Mouse (Mus musculus): ENCODE data around the gene Olfr91. TPM values are rescaled to one million over a fixed set of nuclear protein-coding genes. Genes with fewer than 3 reads are reported as not detected.
"Not testable (repeated sequence)": the region's sequence is repeated elsewhere in the genome, so short reads cannot be mapped to it uniquely, and the experiment has no call there.

The Olfr91 gene
- polyA plus RNA-seq (2015; fragmentation: Nextera tagmentation; extraction: Ambion mirVana): not detected in 2 replicates

GRCm38 (mm10) chr17:37098178-37098577 lies at the start of gene Olfr91:
TSS of gene Olfr91 (minus strand) at chr17:37098278.
- ATAC-seq (ENCODE audit: insufficient read depth, low FRiP score, low read depth): no peak
- WGBS: 88% methylated on average over 1 of the region's 1 CpGs
- H3K4me3 ChIP-seq (replicated peaks): no peak within 1 kb of the TSS
- no peak within 1 kb of the TSS for H3K27ac ChIP-seq
- no peak within 1 kb of the TSS for H3K4me2 ChIP-seq
- no peaks in the 10 kb centered on the region for H3K27me3 ChIP-seq (replicated peaks)
- H3K36me3 ChIP-seq: no peaks in the 10 kb centered on the region
- no peak within 1 kb of the TSS for H3K9ac ChIP-seq
- no peaks in the 10 kb centered on the region for H3K9me3 ChIP-seq
- no peaks in the 10 kb centered on the region for H3K4me1 ChIP-seq

GRCm38 (mm10) chr17:37131366-37131765 lies 33.3 kb upstream of the Olfr91 start:
- H3K4me3 ChIP-seq (replicated peaks); H3K27me3 ChIP-seq (replicated peaks); H3K4me1 ChIP-seq; H3K27ac ChIP-seq; ATAC-seq (ENCODE audit: insufficient read depth, low FRiP score, low read depth); H3K9ac ChIP-seq; H3K9me3 ChIP-seq; H3K4me2 ChIP-seq; H3K36me3 ChIP-seq: not testable (repeated sequence)
- WGBS: 65% methylated on average over 4 of the region's 4 CpGs

- 75% methylated on average over 2 of the region's 2 CpGs for WGBS
- H3K27ac ChIP-seq: no peak within 1 kb of the TSS
- H3K4me1 ChIP-seq: no peaks in the 10 kb centered on the region
- H3K9ac ChIP-seq: no peak within 1 kb of the TSS
- no peak within 1 kb of the TSS for H3K4me3 ChIP-seq (replicated peaks)
- H3K4me2 ChIP-seq: no peak within 1 kb of the TSS
- H3K36me3 ChIP-seq: no peaks in the 10 kb centered on the region
- no peaks in the 10 kb centered on the region for H3K27me3 ChIP-seq (replicated peaks)
- H3K9me3 ChIP-seq: no peaks in the 10 kb centered on the region
- no peak for ATAC-seq (ENCODE audit: insufficient read depth, low FRiP score, low read depth)
Observed at GRCm38 (mm10) chr17:37119988-37120387, 21.9 kb upstream of the Olfr91 start, which contains the start of gene Olfr92. TSS of gene Olfr92 (minus strand) at chr17:37120088.

- no peaks in the 10 kb centered on the region for H3K36me3 ChIP-seq
- H3K9me3 ChIP-seq: no peaks in the 10 kb centered on the region
- 75% methylated on average over 5 of the region's 5 CpGs for WGBS
- H3K4me3 ChIP-seq (replicated peaks): no peak overlapping the region
- no peak overlapping the region for H3K4me2 ChIP-seq
- no peak overlapping the region for H3K9ac ChIP-seq
- H3K27ac ChIP-seq: no peak overlapping the region
- H3K27me3 ChIP-seq (replicated peaks): no peaks in the 10 kb centered on the region
- no peaks in the 10 kb centered on the region for H3K4me1 ChIP-seq
- no peak for ATAC-seq (ENCODE audit: insufficient read depth, low FRiP score, low read depth)
Observed at GRCm38 (mm10) chr17:37093289-37093688, 4.8 kb downstream of the Olfr91 start.

GRCm38 (mm10) chr17:37092198-37092597 lies 5.9 kb downstream of the Olfr91 start:
- ATAC-seq (ENCODE audit: insufficient read depth, low FRiP score, low read depth): no peak
- Histone ChIP-seq H3K27ac (no peak overlapping the region), H3K36me3 (no peaks in the 10 kb centered on the region), H3K4me1 (no peaks in the 10 kb centered on the region), H3K27me3 (replicated peaks) (no peaks in the 10 kb centered on the region), H3K4me2 (no peak overlapping the region), H3K4me3 (replicated peaks) (no peak overlapping the region), H3K9me3 (no peaks in the 10 kb centered on the region), H3K9ac (no peak overlapping the region)
- WGBS: 61% methylated on average over 1 of the region's 1 CpGs

GRCm38 (mm10) chr17:37088399-37088798 lies 9.7 kb downstream of the Olfr91 start, which contains the start of gene Olfr90:
TSS of gene Olfr90 (minus strand) at chr17:37088499.
- Histone ChIP-seq H3K4me2 (no peak within 1 kb of the TSS), H3K27ac (no peak within 1 kb of the TSS), H3K4me1 (no peaks in the 10 kb centered on the region), H3K36me3 (no peaks in the 10 kb centered on the region), H3K4me3 (replicated peaks) (no peak within 1 kb of the TSS), H3K9ac (no peak within 1 kb of the TSS), H3K9me3 (no peaks in the 10 kb centered on the region), H3K27me3 (replicated peaks) (no peaks in the 10 kb centered on the region)
- ATAC-seq (ENCODE audit: insufficient read depth, low FRiP score, low read depth): no peak

- Histone ChIP-seq H3K4me1 (no peaks in the 10 kb centered on the region), H3K9ac (no peak overlapping the region), H3K27me3 (replicated peaks) (no peaks in the 10 kb centered on the region), H3K36me3 (no peaks in the 10 kb centered on the region), H3K4me2 (no peak overlapping the region), H3K4me3 (replicated peaks) (no peak overlapping the region), H3K27ac (no peak overlapping the region), H3K9me3 (no peaks in the 10 kb centered on the region)
- no peak for ATAC-seq (ENCODE audit: insufficient read depth, low FRiP score, low read depth)
- 68% methylated on average over 10 of the region's 10 CpGs for WGBS
Observed at GRCm38 (mm10) chr17:37085545-37085944, 12.5 kb downstream of the Olfr91 start.

- H3K9me3 ChIP-seq: no peaks in the 10 kb centered on the region
- no peaks in the 10 kb centered on the region for H3K27me3 ChIP-seq (replicated peaks)
- 65% methylated on average over 5 of the region's 5 CpGs for WGBS
- no peak overlapping the region for H3K4me3 ChIP-seq (replicated peaks)
- H3K4me2 ChIP-seq: no peak overlapping the region
- H3K27ac ChIP-seq: no peak overlapping the region
- no peak overlapping the region for H3K9ac ChIP-seq
- H3K4me1 ChIP-seq: no peaks in the 10 kb centered on the region
- no peak for ATAC-seq (ENCODE audit: insufficient read depth, low FRiP score, low read depth)
- no peaks in the 10 kb centered on the region for H3K36me3 ChIP-seq
Observed at GRCm38 (mm10) chr17:37084632-37085031, 13.4 kb downstream of the Olfr91 start.

- no peak overlapping the region for H3K4me3 ChIP-seq (replicated peaks)
- WGBS: 2% methylated on average over 8 of the region's 8 CpGs
- H3K36me3 ChIP-seq: no peaks in the 10 kb centered on the region
- no peaks in the 10 kb centered on the region for H3K27me3 ChIP-seq (replicated peaks)
- no peak overlapping the region for H3K4me2 ChIP-seq
- ATAC-seq (ENCODE audit: insufficient read depth, low FRiP score, low read depth): 0 out of 2 replicates have a peak, but pooled peaks have one; percentile 31
- no peaks in the 10 kb centered on the region for H3K4me1 ChIP-seq
- no peak overlapping the region for H3K9ac ChIP-seq
- H3K9me3 ChIP-seq: no peaks in the 10 kb centered on the region
- no peak overlapping the region for H3K27ac ChIP-seq
Observed at GRCm38 (mm10) chr17:37083327-37083726, 14.8 kb downstream of the Olfr91 start.

- no peak for ATAC-seq (ENCODE audit: insufficient read depth, low FRiP score, low read depth)
- Histone ChIP-seq H3K27me3 (replicated peaks) (no peaks in the 10 kb centered on the region), H3K4me3 (replicated peaks) (no peak overlapping the region), H3K27ac (no peak overlapping the region), H3K9me3 (no peaks in the 10 kb centered on the region), H3K36me3 (no peaks in the 10 kb centered on the region), H3K9ac (no peak overlapping the region), H3K4me1 (no peaks in the 10 kb centered on the region), H3K4me2 (no peak overlapping the region)
- WGBS: 85% methylated on average over 4 of the region's 4 CpGs
Observed at GRCm38 (mm10) chr17:37081659-37082058, 16.4 kb downstream of the Olfr91 start.

GRCm38 (mm10) chr17:37080119-37080518 lies 18.0 kb downstream of the Olfr91 start:
- Histone ChIP-seq H3K36me3 (no peaks in the 10 kb centered on the region), H3K9ac (no peak overlapping the region), H3K9me3 (no peaks in the 10 kb centered on the region), H3K4me3 (replicated peaks) (no peak overlapping the region), H3K27ac (no peak overlapping the region), H3K4me2 (no peak overlapping the region), H3K4me1 (no peaks in the 10 kb centered on the region), H3K27me3 (replicated peaks) (no peaks in the 10 kb centered on the region)
- ATAC-seq (ENCODE audit: insufficient read depth, low FRiP score, low read depth): no peak
- WGBS: 18% methylated on average over 5 of the region's 5 CpGs

- Histone ChIP-seq H3K9ac (no peak overlapping the region), H3K4me2 (no peak overlapping the region), H3K27me3 (replicated peaks) (no peaks in the 10 kb centered on the region), H3K4me3 (replicated peaks) (no peak overlapping the region), H3K36me3 (no peaks in the 10 kb centered on the region), H3K27ac (no peak overlapping the region), H3K9me3 (no peaks in the 10 kb centered on the region), H3K4me1 (no peaks in the 10 kb centered on the region)
- 46% methylated on average over 2 of the region's 2 CpGs for WGBS
- no peak for ATAC-seq (ENCODE audit: insufficient read depth, low FRiP score, low read depth)
Observed at GRCm38 (mm10) chr17:37078990-37079389, 19.1 kb downstream of the Olfr91 start.

GRCm38 (mm10) chr17:37078193-37078592 lies 19.9 kb downstream of the Olfr91 start:
- Histone ChIP-seq H3K4me1 (no peaks in the 10 kb centered on the region), H3K4me2 (no peak overlapping the region), H3K9ac (no peak overlapping the region), H3K36me3 (no peaks in the 10 kb centered on the region; the same call in 1 of the 2 replicates), H3K9me3 (no peaks in the 10 kb centered on the region), H3K27ac (no peak overlapping the region), H3K27me3 (replicated peaks) (no peaks in the 10 kb centered on the region), H3K4me3 (replicated peaks) (no peak overlapping the region)
- WGBS: 50% methylated on average over 1 of the region's 1 CpGs
- no peak for ATAC-seq (ENCODE audit: insufficient read depth, low FRiP score, low read depth)
